Mouse (Mus musculus): ENCODE data around the gene Tfb1m. TPM values are rescaled to one million over a fixed set of nuclear protein-coding genes. Genes with fewer than 3 reads are reported as not detected.

Gene Tfb1m
- polyA plus RNA-seq, 1 experiment from 2014 or later = 13.6 TPM

DNA sequence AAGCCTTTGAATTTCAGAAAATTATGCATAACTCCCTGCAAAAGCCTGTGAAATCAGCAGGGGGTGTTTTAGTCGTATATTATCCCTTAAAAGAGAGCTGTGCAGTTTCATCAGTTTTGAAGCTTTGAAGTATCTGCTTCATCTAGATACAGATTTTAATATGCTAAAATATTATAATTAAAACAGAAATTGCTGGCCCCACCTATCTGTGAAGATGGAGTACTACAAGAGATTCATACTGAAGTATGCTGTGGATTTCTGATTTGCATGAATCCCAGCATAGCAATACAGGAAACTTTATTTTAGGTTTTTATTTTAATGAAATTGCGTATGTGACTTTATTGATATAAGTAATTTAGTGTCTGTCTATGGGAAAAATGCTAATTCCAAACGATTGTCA lies 3.0 kb upstream of the Tfb1m start:
- ATAC-seq (ENCODE audit: insufficient read depth) (no peak), DNase-seq (peak; percentile 53)
- peak; percentile 25 for TF ChIP-seq CTCF (IDR thresholded peaks at IDR 0.05; ENCODE audit: low read depth)
- Histone ChIP-seq H3K4me3 (ENCODE audit: low read depth, low read length) (no peak overlapping the region), H3K27ac (ENCODE audit: low read depth) (no peak overlapping the region), H3K27me3 (ENCODE audit: insufficient read depth, low read length) (no peaks in the 10 kb centered on the region), H3K9me3 (ENCODE audit: low read depth, low read length) (no peaks in the 10 kb centered on the region), H3K9ac (no peak overlapping the region), H3K4me2 (no peak overlapping the region), H3K4me1 (ENCODE audit: insufficient read depth) (peaks cover 5% of the 10 kb centered on the region; the same call in 1 of the 2 replicates), H3K36me3 (ENCODE audit: insufficient read depth) (no peaks in the 10 kb centered on the region)
- 67% methylated on average over 3 of the region's 3 CpGs for WGBS

- no peaks in the 10 kb centered on the region for H3K9me3 ChIP-seq (ENCODE audit: low read depth, low read length)
- TF ChIP-seq CTCF (IDR thresholded peaks at IDR 0.05; ENCODE audit: low read depth) = no peak
- H3K27me3 ChIP-seq (ENCODE audit: insufficient read depth, low read length) = no peaks in the 10 kb centered on the region
- no peaks in the 10 kb centered on the region for H3K36me3 ChIP-seq (ENCODE audit: insufficient read depth)
- H3K27ac ChIP-seq (ENCODE audit: low read depth) = peak overlapping the region; percentile 81
- DNase-seq = peak; percentile 32
- no peak for ATAC-seq (ENCODE audit: insufficient read depth)
- H3K4me1 ChIP-seq (ENCODE audit: insufficient read depth) = peaks cover 5% of the 10 kb centered on the region; the same call in 1 of the 2 replicates
- peak overlapping the region; percentile 73 for H3K4me2 ChIP-seq
- WGBS = 73% methylated on average over 9 of the region's 9 CpGs
- H3K9ac ChIP-seq = peak overlapping the region; percentile 36
- peak overlapping the region; percentile 58 for H3K4me3 ChIP-seq (ENCODE audit: low read depth, low read length)
Measured at GRCm38 (mm10) chr17:3558356-3558870, 832 bp upstream of the Tfb1m start.

- H3K36me3 ChIP-seq (ENCODE audit: insufficient read depth) = no peaks in the 10 kb centered on the region
- H3K4me3 ChIP-seq (ENCODE audit: low read depth, low read length) = no peak overlapping the region
- no peak for DNase-seq
- H3K4me1 ChIP-seq (ENCODE audit: insufficient read depth) = peaks cover 5% of the 10 kb centered on the region; the same call in 1 of the 2 replicates
- 0 out of 2 replicates have a peak overlapping the region, but pooled peaks have one; percentile 4 for H3K27ac ChIP-seq (ENCODE audit: low read depth)
- H3K9me3 ChIP-seq (ENCODE audit: low read depth, low read length) = no peaks in the 10 kb centered on the region
- WGBS = 62% methylated on average over 1 of the region's 1 CpGs
- TF ChIP-seq CTCF (IDR thresholded peaks at IDR 0.05; ENCODE audit: low read depth) = no peak
- peak overlapping the region; percentile 73 for H3K4me2 ChIP-seq
- no peak overlapping the region for H3K9ac ChIP-seq
- ATAC-seq (ENCODE audit: insufficient read depth) = no peak
- no peaks in the 10 kb centered on the region for H3K27me3 ChIP-seq (ENCODE audit: insufficient read depth, low read length)
Measured at GRCm38 (mm10) chr17:3556251-3556650, 1.3 kb downstream of the Tfb1m start.

DNA sequence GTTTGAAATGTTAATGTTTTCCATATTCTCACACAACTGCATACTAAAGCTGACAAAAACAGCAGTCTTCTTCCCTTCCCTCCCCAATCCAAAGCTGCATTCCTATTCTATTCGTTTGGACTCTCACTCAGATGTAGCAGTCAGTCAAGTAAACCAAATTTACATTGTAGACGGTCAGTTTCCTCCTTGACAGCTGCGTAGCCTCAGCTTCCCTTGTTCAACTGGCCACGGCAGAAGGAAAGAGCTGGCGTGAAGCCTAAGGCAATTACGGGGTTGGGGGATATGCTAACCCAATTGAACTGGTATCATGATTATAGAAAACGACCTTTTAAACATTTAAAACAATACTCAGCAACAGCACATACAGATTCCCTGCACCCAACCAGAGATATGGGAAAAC lies 9.9 kb downstream of the Tfb1m start:
- DNase-seq (no peak), ATAC-seq (ENCODE audit: insufficient read depth) (no peak)
- no peak overlapping the region for H3K4me2 ChIP-seq
- H3K9ac ChIP-seq = no peak overlapping the region
- no peak for TF ChIP-seq CTCF (IDR thresholded peaks at IDR 0.05; ENCODE audit: low read depth)
- H3K9me3 ChIP-seq (ENCODE audit: low read depth, low read length) = no peaks in the 10 kb centered on the region
- H3K4me3 ChIP-seq (ENCODE audit: low read depth, low read length) = no peak overlapping the region
- no peaks in the 10 kb centered on the region for H3K4me1 ChIP-seq (ENCODE audit: insufficient read depth)
- WGBS = 45% methylated on average over 7 of the region's 7 CpGs
- no peak overlapping the region for H3K27ac ChIP-seq (ENCODE audit: low read depth)
- H3K36me3 ChIP-seq (ENCODE audit: insufficient read depth) = 0 out of 2 replicates have a peak, but pooled peaks cover 3% of the 10 kb centered on the region
- H3K27me3 ChIP-seq (ENCODE audit: insufficient read depth, low read length) = no peaks in the 10 kb centered on the region

DNA sequence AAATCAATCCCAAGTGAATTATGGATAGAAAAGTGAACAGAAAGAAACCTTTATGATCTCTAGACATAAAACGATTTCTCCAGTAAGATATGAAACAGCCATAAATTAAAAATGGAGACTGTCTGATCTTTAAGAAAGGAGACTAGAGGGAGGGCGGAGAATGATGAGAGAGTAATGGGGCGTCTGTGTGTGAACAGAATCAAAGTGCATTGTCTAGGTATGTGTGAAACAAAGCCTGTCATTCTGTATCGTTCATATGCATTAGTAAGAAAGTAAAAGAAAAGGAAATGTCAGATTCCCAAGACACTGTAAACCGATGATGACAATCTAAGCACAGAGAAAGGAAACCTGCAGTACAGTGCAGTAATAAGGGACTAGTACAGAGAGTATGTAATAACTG lies 16.5 kb downstream of the Tfb1m start:
- Histone ChIP-seq H3K9me3 (ENCODE audit: low read depth, low read length) (no peaks in the 10 kb centered on the region), H3K27ac (ENCODE audit: low read depth) (no peak overlapping the region), H3K9ac (no peak overlapping the region), H3K4me2 (no peak overlapping the region), H3K4me3 (ENCODE audit: low read depth, low read length) (no peak overlapping the region), H3K4me1 (ENCODE audit: insufficient read depth) (no peaks in the 10 kb centered on the region), H3K27me3 (ENCODE audit: insufficient read depth, low read length) (no peaks in the 10 kb centered on the region), H3K36me3 (ENCODE audit: insufficient read depth) (peaks cover 7% of the 10 kb centered on the region; the same call in 1 of the 2 replicates)
- WGBS = 57% methylated on average over 5 of the region's 5 CpGs
- no peak for TF ChIP-seq CTCF (IDR thresholded peaks at IDR 0.05; ENCODE audit: low read depth)
- no peak for DNase-seq
- no peak for ATAC-seq (ENCODE audit: insufficient read depth)

DNA sequence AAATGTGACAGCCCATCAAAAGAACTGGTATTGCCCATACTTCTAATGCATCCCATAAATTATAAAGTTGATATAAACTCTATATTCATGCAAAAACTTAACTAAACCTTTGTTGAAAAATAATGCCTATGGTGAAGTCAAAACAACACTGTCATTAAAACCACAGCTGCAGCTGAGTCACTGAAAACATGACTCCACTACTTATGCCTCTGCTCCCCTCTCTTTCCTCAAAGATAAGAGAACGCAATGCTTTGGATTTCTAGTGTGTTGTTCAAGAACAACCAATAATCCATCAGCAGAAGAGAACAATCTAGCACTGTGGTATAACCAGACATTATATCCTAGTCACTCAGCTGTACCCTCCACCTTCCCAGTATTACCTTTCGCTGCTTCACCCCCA lies 17.3 kb downstream of the Tfb1m start:
- WGBS = 63% methylated on average over 2 of the region's 2 CpGs
- no peak for ATAC-seq (ENCODE audit: insufficient read depth)
- no peak overlapping the region for H3K27ac ChIP-seq (ENCODE audit: low read depth)
- peaks cover 7% of the 10 kb centered on the region; the same call in 1 of the 2 replicates for H3K36me3 ChIP-seq (ENCODE audit: insufficient read depth)
- DNase-seq = no peak
- H3K27me3 ChIP-seq (ENCODE audit: insufficient read depth, low read length) = no peaks in the 10 kb centered on the region
- H3K4me1 ChIP-seq (ENCODE audit: insufficient read depth) = no peaks in the 10 kb centered on the region
- H3K9me3 ChIP-seq (ENCODE audit: low read depth, low read length) = no peaks in the 10 kb centered on the region
- no peak overlapping the region for H3K4me2 ChIP-seq
- TF ChIP-seq CTCF (IDR thresholded peaks at IDR 0.05; ENCODE audit: low read depth) = no peak
- no peak overlapping the region for H3K9ac ChIP-seq
- H3K4me3 ChIP-seq (ENCODE audit: low read depth, low read length) = no peak overlapping the region

GRCm38 (mm10) chr17:3533425-3533824 lies 24.2 kb downstream of the Tfb1m start:
- no peak for ATAC-seq (ENCODE audit: insufficient read depth)
- WGBS = 12% methylated on average over 1 of the region's 1 CpGs

More at GRCm38 (mm10) chr17:3533425-3533824, 24.2 kb downstream of the Tfb1m start:
- H3K27ac ChIP-seq (ENCODE audit: low read depth) = no peak overlapping the region
- peaks cover 4% of the 10 kb centered on the region; the same call in 1 of the 2 replicates for H3K36me3 ChIP-seq (ENCODE audit: insufficient read depth)
- no peaks in the 10 kb centered on the region for H3K27me3 ChIP-seq (ENCODE audit: insufficient read depth, low read length)
- DNase-seq = peak; percentile 75
- H3K4me1 ChIP-seq (ENCODE audit: insufficient read depth) = no peaks in the 10 kb centered on the region
- H3K9ac ChIP-seq = no peak overlapping the region
- H3K9me3 ChIP-seq (ENCODE audit: low read depth, low read length) = no peaks in the 10 kb centered on the region
- TF ChIP-seq CTCF (IDR thresholded peaks at IDR 0.05; ENCODE audit: low read depth) = peak; percentile 67
- no peak overlapping the region for H3K4me2 ChIP-seq
- no peak overlapping the region for H3K4me3 ChIP-seq (ENCODE audit: low read depth, low read length)

Data from lung, embryonic 14.5 days (tissue).